Mouse (Mus musculus) urinary bladder, adult 2 months (tissue): ENCODE results near the gene Olfr982. TPM values are rescaled to one million over a fixed set of nuclear protein-coding genes. Genes with fewer than 3 reads are reported as not detected.

Experiments used
- DNase-seq: peaks from one replicate; pipeline ENCODE4 v3.0.0; 2022; ENCODE audit warnings: low spot score
- polyA plus RNA-seq: library from polyadenylated mRNA; depleted of rRNA; stranded (reverse); fragments of >200 nt; gene quantifications from 2 replicates; pipeline ENCODE4 v1.2.3, GENCODE M21; 2012; rRNA removed

Olfr982 gene
- not detected in 2 replicates for polyA plus RNA-seq

GRCm38 (mm10) chr9:40073529-40073928 lies at the start of gene Olfr982:
Olfr982 (plus strand) TSS chr9:40073829.
- DNase-seq: no peak

- no peak for DNase-seq
Observed at GRCm38 (mm10) chr9:40050138-40050537, 23.5 kb upstream of the Olfr982 start.

- DNase-seq: no peak
Observed at GRCm38 (mm10) chr9:40093495-40093894, 19.9 kb downstream of the Olfr982 start, which contains the start of gene Olfr983. Olfr983 (minus strand) TSS chr9:40093595.

- DNase-seq: no peak
Observed at GRCm38 (mm10) chr9:40094769-40095168, 21.1 kb downstream of the Olfr982 start.

- DNase-seq: no peak
Observed at GRCm38 (mm10) chr9:40114106-40114505, 40.5 kb downstream of the Olfr982 start, which contains the start of gene Olfr984. Olfr984 (minus strand) TSS chr9:40114206.

GRCm38 (mm10) chr9:40116645-40117286 lies 43.1 kb downstream of the Olfr982 start:
- DNase-seq: no peak

- no peak for DNase-seq
Observed at GRCm38 (mm10) chr9:40117287-40117659, 43.6 kb downstream of the Olfr982 start.

Other genes with a start within 250 kb of the Olfr982 start
- gene Olfr971, start 237.0 kb upstream of the Olfr982 start, polyA plus RNA-seq: not detected in 2 replicates
- gene Olfr972, start 207.4 kb upstream of the Olfr982 start, polyA plus RNA-seq: not detected in 2 replicates
- gene Olfr229, start 166.5 kb upstream of the Olfr982 start, polyA plus RNA-seq: not detected in 2 replicates
- gene Olfr974, start 136.3 kb upstream of the Olfr982 start, polyA plus RNA-seq: not detected in 2 replicates
- not detected in 2 replicates for gene Olfr975, start 121.8 kb upstream of the Olfr982 start, polyA plus RNA-seq
- not detected in 2 replicates for gene Olfr976, start 112.7 kb upstream of the Olfr982 start, polyA plus RNA-seq
- gene Olfr978, start 81.7 kb upstream of the Olfr982 start, polyA plus RNA-seq: not detected in 2 replicates
- not detected in 2 replicates for gene Olfr979, start 70.4 kb upstream of the Olfr982 start, polyA plus RNA-seq
- not detected in 2 replicates for gene Olfr980, start 64.2 kb upstream of the Olfr982 start, polyA plus RNA-seq
- gene Olfr981, start 52.4 kb upstream of the Olfr982 start, polyA plus RNA-seq: not detected in 2 replicates
- not detected in 2 replicates for gene Olfr983, start 19.8 kb downstream of the Olfr982 start, polyA plus RNA-seq
- not detected in 2 replicates for gene Olfr984, start 40.4 kb downstream of the Olfr982 start, polyA plus RNA-seq
- not detected in 2 replicates for gene Olfr985, start 56.4 kb downstream of the Olfr982 start, polyA plus RNA-seq
- not detected in 2 replicates for gene Tmem225, start 74.3 kb downstream of the Olfr982 start, polyA plus RNA-seq
- gene Olfr986, start 107.1 kb downstream of the Olfr982 start, polyA plus RNA-seq: not detected in 2 replicates
- 3.2 and 3.7 TPM in 2 replicates for gene Zfp202, start 118.5 kb downstream of the Olfr982 start, polyA plus RNA-seq
- 1.4 and 2.0 TPM in 2 replicates for gene Scn3b, start 195.4 kb downstream of the Olfr982 start, polyA plus RNA-seq